Mouse (Mus musculus): ENCODE measurements at regions not wholly inside any gene's neighbourhood (a gene's known extent, or its start where the extent isn't known, plus 50 kb on each side); places are given as distances from the start of the nearest gene placed in this dataset.

GRCm38 (mm10) chr8:109360081-109360715 is 133.6 kb upstream of the Pmfbp1 start:
- TF ChIP-seq USF1 (IDR thresholded peaks at IDR 0.05; ENCODE audit: low read depth, low read length) (no peak), RAD21 (IDR thresholded peaks at IDR 0.05; ENCODE audit: low read depth, low read length) (no peak), MAX (IDR thresholded peaks at IDR 0.05; ENCODE audit: low read length) (no peak), CTCF (conservative IDR thresholded peaks at IDR 0.05 in 1 of 2, IDR thresholded peaks at IDR 0.05 in 1 of 2; ENCODE audit: low read depth in 2 of 2, low read length in 2 of 2) (no peak), EP300 (IDR thresholded peaks at IDR 0.05; ENCODE audit: low read length) (no peak)

All from CH12.LX (cell line).